Mouse (Mus musculus) granulocyte monocyte progenitor cell, adult 5-6 weeks (primary cell): Measurements from ENCODE around the gene Tbrg4. TPM values are rescaled to one million over a fixed set of nuclear protein-coding genes. Genes with fewer than 3 reads are reported as not detected.
A peak's percentile ranks its signal among the peaks of the same experiment; 100 is the strongest.

ENCODE experiments used
- ATAC-seq: replicated peaks from 2 replicates; pipeline ENCODE4 v1.8.0; 2016; ENCODE audit warnings: mild to moderate bottlenecking, moderate TSS enrichment, inconsistent platforms; ENCODE audit not compliant: poor library complexity, severe bottlenecking
- total RNA-seq, 2 experiments: library from RNA; stranded (forward) in 1 of 2; stranded (reverse) in 1 of 2; fragments of 200-712, 200-1000 nt in 1 of 2; fragments of >200 nt in 1 of 2; fragmentation: Nextera tagmentation in 1 of 2; gene quantifications; 2 replicates each; pipeline ENCODE4 v1.2.3; 2014 to 2017

Gene Tbrg4
- total RNA-seq (2014; fragmentation: Nextera tagmentation), result 98.2 and 101 TPM in 2 replicates
- total RNA-seq (2017), result 35.0 and 39.1 TPM in 2 replicates

- ATAC-seq, result peak; percentile 77
Measured at GRCm38 (mm10) chr11:6625478-6626387, at the start of gene Tbrg4. Tbrg4 (minus strand) TSS chr11:6626067.

GRCm38 (mm10) chr11:6675402-6675801, 49.5 kb upstream of the Tbrg4 start:
- ATAC-seq, result no peak

- ATAC-seq, result no peak
Measured at GRCm38 (mm10) chr11:6674701-6675100, 48.8 kb upstream of the Tbrg4 start.

DNA sequence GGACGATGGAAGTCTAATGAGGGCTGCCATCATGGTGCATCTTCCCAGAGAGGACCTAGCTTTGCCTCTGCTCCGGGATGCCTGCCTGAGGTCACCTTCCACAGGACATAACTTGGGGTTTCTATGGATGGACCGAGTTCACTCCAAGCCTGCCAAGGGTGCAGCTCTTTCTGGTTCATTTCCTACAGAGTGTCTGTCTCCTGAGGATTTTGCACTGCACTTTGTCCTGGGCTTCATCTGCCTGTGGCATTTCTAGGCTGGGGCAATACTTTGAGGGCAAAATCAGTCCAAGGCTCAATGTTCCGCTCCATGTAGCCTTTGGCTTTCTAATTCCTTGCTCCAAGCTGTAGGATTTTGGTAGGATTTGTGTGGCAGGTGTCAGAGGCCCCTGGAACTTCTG, 45.0 kb upstream of the Tbrg4 start:
- no peak for ATAC-seq

DNA sequence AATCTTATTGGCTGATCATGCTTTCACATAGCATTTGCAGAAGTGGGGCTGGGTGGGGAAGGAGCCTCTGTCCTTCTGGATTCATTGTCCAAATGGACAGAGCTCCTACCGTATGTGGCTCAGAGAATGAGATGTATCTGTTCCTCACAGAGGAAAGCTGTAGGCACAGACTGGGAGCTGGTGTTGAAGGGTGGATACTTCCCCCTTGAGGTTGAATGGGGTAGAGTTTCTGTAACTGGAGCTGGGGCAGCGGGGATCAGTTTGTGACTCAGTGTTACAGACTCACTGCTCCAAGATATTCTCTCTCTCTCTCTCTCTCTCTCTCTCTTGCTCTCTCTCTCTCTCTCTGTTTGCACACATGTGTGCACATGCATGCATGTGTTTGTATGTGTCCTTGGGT, 44.2 kb upstream of the Tbrg4 start:
- no peak; the same call in 1 of the 2 replicates for ATAC-seq

GRCm38 (mm10) chr11:6669041-6669440, 43.2 kb upstream of the Tbrg4 start:
- ATAC-seq, result no peak

DNA sequence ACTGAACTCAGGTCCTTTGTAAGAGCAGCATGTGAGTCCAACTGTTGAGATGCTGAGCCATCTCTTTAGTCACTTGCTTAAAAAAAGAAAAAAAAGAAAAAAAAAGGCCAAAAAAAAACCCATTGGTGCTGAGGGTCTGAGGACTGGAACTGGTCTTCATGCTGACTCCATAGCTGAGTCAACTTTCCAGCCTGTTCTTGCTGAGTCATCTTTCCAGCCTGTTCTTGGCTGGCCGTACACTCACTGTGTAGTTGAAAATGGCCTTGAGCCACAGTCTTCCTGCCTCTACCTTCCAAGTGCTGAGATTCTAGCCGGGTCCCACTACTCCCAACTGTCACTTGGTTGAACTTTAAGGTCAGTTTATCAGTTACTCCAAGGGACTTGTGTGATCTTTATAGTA, 40.8 kb upstream of the Tbrg4 start:
- no peak for ATAC-seq

DNA sequence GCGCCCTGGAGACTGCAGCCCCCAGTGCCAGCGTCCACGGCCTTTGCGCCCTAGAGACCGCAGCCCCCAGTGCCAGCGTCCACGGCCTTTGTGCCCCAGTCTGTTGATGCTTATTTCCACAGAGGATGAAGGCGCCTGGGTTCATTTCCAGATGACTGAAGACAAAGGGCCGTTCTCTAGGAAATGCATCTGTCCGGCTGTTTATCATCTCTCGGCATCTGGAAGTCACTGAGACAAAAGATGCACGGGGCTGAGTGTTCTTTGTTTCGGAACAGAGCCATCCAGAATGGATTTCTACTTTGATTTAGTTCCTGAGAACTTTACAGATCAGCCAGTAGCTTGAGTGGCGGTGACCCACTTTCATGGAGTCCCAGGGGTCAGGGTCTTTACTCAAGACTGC, 35.3 kb upstream of the Tbrg4 start:
- ATAC-seq, result no peak

- ATAC-seq, result peak; percentile 58
Measured at GRCm38 (mm10) chr11:6658271-6658670, 32.4 kb upstream of the Tbrg4 start, which contains the start of gene Ramp3. Ramp3 (plus strand) TSS chr11:6658521.

GRCm38 (mm10) chr11:6654903-6655302, 29.0 kb upstream of the Tbrg4 start:
- peak; percentile 72 for ATAC-seq

GRCm38 (mm10) chr11:6652978-6653377, 27.1 kb upstream of the Tbrg4 start:
- ATAC-seq, result peak; percentile 43; the same call in 1 of the 2 replicates

DNA sequence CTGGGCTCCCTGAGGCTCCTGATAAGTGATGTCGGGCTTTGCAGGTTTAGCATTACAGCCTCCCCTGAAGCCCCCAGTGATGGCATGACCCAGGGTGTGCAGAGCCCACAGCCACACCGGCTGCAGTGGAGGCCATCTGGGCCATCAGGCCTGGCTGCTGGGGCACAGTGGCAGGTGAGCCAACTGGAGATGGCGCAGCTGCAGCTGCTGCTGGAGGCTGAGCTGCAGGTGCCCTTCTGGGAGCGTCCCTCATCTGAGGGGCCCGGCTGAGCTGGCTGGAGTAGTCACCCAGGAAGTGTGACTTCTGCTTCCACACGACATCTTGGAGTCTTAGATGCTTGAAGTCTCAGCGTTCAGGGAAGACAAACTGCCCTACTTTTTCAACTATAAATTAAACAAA, 24.7 kb upstream of the Tbrg4 start:
- ATAC-seq, result no peak

- peak; percentile 34; the same call in 1 of the 2 replicates for ATAC-seq
Measured at GRCm38 (mm10) chr11:6647831-6648724, 22.2 kb upstream of the Tbrg4 start.

DNA sequence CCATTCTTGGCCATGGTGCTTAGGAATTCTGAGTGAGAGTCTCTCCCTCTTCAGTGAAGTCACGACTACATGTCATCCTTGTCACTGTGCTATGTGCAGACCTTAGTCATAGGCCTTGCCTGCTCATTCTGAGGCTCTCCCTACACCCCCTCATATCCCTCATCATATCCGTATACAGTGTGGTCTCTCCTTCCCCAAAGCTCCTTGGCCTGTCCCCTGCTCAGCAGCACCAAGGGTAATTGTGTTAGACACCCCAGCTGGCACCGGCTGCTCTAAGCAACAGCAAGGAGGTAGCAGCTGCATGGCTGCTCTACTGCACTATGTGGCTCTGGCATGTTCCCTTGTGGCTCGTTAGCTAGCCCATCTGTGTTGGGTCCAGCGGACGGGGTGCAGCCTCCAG, 18.7 kb upstream of the Tbrg4 start:
- no peak for ATAC-seq

DNA sequence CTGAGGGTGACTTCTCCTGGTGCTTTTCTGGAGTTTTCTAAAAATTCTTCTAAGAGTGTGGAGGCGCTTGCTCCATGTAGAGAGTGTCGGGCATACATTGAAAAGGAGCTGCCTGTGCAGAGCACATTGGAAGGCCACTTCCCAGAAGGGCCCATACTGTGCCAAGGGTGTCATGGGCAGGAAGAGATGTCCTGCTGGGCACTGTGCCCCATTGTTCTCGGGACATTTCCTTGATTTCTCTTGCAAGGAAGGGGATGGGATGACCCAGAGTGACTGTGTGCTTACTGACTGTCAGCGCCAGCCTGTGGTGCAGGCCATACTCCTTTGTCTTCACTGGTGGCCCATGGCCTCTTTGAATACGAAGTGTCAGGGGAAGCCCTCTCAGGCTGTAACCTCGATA, 13.2 kb upstream of the Tbrg4 start:
- ATAC-seq, result no peak

DNA sequence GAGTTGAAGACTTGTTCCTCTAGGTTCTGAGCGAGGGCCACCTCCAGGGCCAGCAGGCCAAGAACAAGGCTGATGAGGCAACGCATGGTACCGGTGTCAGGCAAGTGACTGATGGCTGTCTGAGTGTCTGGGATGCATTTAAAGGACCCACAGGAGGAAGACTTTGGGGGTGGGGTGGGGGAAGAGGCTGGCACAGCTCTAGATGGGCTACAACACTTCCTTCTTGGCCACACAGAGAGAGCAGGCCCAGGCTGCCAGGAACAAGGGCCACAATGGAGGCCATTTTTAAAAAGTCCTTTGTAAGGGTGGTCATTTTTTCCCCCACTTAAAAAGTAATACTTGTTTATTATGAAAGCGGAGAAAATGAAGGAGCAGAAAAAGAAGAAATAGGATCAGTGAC, 12.7 kb upstream of the Tbrg4 start, which contains the start of gene Wap:
TSS of gene Wap (minus strand) at position 101 of the 400 bp plus-strand sequence.
- ATAC-seq, result no peak

GRCm38 (mm10) chr11:6636150-6636549, 10.3 kb upstream of the Tbrg4 start:
- ATAC-seq, result peak; percentile 55; the same call in 1 of the 2 replicates

DNA sequence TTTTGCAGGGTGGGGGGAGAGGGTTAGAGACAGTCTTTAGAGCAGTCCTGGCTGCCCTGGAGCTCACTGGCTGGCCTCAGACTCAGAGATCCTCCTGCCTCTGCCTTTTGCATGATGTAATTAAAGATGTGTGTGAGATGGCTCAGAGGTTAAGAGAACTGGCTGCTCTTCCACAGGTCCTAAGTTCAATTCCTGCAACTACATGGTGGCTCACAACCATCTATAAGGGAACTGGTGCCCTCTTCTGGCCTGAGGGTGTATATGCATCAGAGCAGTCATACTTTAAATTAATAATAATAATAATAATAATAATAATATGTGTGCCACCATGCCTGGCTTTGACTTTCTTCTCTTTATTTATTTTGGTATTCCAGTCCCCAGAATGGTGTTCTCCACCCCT, 3.8 kb upstream of the Tbrg4 start:
- no peak for ATAC-seq

GRCm38 (mm10) chr11:6628568-6628967, 2.7 kb upstream of the Tbrg4 start:
- ATAC-seq, result peak; percentile 20; the same call in 1 of the 2 replicates

DNA sequence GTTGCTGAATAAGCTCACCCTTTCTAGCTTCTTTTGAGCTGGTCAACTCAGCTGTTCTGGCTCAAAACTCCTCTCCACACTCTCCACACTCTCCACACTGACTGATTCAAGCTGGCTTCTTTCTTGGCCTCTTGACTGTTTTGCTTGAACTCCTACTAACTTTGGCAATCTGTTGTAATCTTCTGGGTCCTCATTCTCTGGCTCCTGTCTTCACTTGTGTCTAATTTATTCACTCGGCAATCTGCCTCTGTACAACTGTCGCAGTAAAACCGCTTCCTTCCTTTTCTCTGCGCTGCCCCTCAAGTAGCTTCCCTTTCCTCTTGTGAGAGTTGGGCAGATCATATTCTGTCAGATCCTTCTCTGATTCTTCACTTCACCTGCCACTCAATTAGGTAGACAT, 1.9 kb upstream of the Tbrg4 start:
- ATAC-seq, result peak; percentile 55

GRCm38 (mm10) chr11:6626388-6626772, 513 bp upstream of the Tbrg4 start:
- ATAC-seq, result no peak
